Mouse (Mus musculus) heart, postnatal 10 days (tissue): ENCODE results near the gene Braf. TPM values are rescaled to one million over a fixed set of nuclear protein-coding genes. Genes with fewer than 3 reads are reported as not detected.
"Not testable (repeated sequence)": the region's sequence is repeated elsewhere in the genome, so short reads cannot be mapped to it uniquely, and the experiment has no call there.

Source experiments
- DNase-seq, 2 experiments: peaks; one replicate each; pipeline ENCODE4 v3.0.0; 2021
- intact Hi-C: fragments of 180-260 bp; cut with DNase I; formaldehyde crosslinking; loops from one replicate; pipeline ENCODE4 v1.15.1; 2025
- total RNA-seq, 2 experiments: library from RNA; stranded (reverse); gene quantifications; 2 replicates each; pipeline ENCODE4 v1.2.3; 2021

Gene Braf
- total RNA-seq, result 10 to 100 TPM; 19.7 to 24.6 TPM

DNA sequence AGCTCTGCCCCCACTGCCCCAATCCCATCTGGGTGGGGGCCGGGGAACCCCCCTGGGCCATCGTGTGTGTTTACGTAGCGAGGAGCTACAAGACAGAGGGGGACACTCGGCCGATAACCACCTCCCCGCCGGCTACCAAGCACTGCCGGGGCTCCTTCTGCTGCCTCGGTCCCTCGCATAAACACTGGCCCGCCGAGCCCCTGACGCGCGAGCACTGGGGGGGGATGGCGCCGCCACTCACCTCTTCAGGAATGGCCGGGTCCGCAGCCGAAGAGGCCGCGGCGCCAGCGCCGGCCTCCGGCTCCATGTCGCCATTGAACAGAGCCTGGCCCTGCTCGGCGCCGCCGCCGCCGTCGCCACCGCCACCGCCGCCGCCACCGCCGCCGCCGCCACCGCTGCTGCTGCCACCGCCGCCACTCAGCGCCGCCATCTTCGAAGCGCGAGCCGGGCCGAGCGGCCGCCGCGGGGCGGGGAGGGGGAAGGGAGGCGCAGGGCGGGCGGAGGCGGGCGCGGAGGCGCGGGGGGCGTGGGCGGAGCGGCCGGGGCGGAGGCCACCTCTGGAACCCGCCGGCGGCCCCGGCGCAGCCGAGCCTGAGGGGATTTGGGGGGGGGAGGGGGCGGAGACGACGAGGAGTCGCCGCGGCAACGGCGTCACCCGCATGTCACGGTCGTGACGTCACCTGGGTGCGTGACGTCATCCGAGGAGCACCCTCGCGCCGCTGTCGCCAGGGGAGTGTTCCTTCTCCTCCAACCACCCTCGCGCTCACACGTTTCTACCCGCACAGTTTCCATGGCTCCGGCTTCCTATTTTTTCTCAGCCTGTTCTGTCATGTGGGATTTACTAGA lies at the start of gene Braf:
Gene Braf, minus strand, starts transcription at position 598 of the 846 bp plus-strand sequence.
- DNase-seq, result peak; percentile 89 to 92
- intact Hi-C loops, result loop anchor here (2.0 to 5.0 kb wide), 2 partner anchors 48 to 56 kb away; no protein-coding TSS in a partner anchor

DNA sequence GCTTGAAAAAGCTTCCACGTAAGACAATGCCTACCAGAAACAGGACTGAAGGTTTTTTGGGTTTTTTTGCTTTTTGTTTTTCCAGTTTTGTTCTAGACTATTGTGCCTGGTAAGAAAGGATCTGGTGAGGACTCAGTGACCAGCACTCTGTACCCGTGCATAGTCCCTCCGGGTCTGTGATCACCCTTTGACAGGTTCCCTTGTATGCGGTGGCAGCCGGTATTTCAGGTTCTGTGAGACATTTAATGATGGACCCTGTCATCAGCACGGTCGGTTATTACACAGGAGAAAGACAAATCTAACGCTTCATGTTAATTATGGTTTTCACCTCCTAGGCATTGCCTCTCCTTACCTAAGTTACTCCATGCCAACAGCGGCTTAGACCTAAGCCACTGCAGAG lies 49.8 kb upstream of the Braf start:
- intact Hi-C loops, result no loop called here
- DNase-seq, result no peak

DNA sequence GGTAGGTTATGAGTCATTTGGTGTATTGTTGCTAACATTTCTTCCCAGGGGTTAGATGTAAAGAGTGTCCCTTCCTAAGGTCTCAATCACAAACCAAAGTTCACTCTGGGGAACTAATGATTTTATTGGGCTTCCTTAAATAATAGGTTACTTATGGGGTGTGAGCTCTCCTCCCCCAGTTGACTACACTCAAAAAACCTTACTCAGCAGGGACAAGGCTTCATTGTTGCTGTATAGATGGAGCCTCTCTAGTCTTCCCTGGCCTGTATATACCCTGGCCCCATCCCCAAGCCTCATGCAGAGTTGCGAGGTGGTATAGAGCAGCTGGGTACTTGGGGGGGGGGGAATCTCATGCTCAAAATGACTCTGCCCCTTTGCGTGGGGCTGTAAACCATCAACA lies 32.0 kb upstream of the Braf start:
- DNase-seq, result no peak
- intact Hi-C loops, result no loop called here

DNA sequence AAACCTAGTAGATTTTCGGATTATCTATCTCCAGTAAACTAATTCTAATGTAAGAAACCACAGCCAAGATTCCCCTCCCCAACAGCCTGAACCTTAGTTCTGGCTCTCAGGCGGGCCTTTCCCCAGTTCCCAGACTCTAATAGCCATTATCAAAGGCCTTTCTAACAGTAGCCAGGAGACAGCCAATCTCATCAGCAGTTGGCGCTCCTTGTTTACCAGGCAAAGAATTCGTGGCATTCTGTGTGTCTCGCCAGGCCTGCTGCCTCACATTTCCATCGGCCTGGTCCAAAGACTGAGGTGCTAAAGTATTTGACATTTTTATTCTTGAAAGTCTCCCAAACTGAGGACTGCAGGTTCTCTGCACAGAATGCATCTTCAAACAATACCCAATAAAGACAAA lies 24.6 kb upstream of the Braf start:
- intact Hi-C loops, result no loop called here
- DNase-seq, result peak; percentile 51 to 62

DNA sequence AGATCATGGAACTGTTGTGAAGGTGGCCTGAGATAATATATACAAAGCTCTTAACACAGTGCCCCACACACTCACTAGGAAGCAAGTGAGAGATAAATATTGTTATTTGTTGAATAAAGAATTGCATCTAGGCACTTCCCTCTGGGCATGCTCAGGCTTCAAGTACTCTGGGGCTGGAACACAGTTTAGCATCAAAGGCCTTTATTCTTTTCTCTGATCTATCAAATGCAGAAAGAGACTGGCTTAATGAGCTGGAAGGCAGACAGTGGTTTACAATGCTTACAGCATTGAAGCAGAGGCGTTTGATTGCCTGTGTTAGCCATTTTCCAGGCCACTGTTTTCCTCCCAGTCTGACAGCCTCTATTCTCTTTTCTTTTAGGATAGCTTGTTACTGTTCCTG lies 21.8 kb upstream of the Braf start:
- intact Hi-C loops, result no loop called here
- no peak for DNase-seq

DNA sequence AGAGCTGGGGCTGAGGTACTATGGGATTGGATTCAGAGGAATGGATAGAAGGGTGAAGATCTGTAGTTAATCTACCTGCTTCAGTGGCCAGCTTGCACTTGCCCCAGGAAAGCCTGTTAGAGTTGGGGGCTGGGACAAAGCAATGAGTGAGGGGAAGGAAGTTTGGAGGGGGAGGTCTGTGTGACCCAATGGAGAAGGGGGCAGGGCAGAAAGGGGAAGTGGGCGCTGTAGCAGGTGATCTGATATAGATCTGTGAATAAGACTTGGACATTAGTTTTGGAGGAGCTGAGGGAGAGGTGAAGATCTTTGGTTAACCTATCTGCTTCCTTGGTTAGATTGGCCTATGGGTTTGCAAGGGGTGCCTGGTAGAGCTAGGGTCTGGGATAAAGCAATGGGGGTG lies 20.2 kb upstream of the Braf start:
- DNase-seq, result no peak
- intact Hi-C loops, result no loop called here

DNA sequence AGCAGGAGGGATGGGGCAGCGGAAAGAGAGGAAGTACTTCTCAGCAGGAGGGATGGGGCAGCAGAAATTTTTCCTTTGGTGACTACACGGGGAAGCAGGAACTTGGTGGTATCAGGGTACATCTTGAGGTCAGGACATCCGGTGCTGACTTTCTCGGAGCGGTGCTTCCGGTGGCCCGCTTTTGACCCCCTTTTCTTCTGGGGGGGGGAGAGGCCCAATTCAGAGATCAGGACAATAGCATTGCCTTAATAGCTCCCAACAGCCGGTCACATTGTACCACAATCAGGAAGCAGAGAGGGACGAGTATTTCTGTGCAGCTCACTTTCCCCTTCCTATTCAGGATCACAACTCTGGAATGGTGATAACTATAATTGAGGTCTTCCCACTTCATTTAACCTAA lies 14.4 kb upstream of the Braf start:
- intact Hi-C loops, DNase-seq: not testable (repeated sequence)

DNA sequence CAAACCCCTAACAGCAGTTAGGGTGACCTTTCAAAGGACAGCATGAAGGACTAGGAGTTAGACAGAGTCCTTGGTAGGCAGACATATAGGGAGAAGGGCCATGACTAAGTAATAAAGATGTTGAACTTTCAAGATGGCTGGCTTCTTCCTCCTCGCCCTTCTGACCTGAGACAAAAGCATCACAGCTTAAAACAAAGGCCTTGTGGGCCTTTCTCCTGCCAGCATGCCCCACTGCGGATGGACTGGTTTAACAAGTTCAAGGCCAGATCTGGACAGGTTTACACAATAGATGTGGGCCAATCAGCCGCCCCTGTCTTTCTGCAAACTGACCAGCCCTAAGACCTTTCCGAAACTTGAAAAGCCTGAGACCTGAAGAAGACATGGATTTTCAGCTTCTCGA lies 2.8 kb upstream of the Braf start:
- no peak for DNase-seq
- intact Hi-C loops, result no loop called here

DNA sequence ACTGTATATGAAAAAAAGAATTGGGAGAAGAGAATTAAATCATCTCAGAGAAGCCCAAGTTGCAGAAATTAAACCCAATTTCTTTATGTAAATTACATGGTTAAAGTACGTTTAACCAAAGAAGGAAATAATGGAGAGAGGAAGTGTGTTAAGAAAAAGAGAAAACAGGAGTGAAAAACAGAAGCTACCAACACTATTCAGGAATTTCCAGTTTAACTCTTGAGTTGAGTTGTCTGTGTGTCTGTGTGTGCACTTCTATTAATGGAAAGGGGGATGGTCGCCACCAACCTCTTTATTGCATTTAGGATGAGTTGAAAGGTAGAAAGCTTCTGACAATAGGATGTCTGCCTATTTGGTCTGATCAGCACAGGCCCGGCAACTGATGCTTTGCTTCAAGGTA lies 886 bp upstream of the Braf start:
- intact Hi-C loops, result no loop called here
- no peak for DNase-seq

DNA sequence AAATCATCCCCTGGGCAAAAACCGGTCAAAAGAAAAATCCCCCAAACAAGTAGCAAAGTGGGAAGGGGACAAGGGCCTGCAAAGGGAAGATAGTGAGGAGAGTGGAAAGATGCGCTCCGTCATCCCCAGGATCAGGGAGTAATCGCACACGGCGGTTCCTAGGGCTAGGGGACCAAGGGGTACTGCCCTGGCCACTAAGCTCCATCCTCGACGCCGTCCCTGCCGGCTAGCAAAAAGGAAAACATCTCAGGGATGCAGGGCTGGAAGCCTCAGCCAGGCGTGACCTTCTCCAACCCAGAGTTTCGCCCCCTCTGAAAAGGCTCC lies 759 bp downstream of the Braf start:
- intact Hi-C loops, result loop anchor here (2.0 to 5.0 kb wide), 2 partner anchors 47 to 56 kb away; no protein-coding TSS in a partner anchor
- DNase-seq, result no peak

DNA sequence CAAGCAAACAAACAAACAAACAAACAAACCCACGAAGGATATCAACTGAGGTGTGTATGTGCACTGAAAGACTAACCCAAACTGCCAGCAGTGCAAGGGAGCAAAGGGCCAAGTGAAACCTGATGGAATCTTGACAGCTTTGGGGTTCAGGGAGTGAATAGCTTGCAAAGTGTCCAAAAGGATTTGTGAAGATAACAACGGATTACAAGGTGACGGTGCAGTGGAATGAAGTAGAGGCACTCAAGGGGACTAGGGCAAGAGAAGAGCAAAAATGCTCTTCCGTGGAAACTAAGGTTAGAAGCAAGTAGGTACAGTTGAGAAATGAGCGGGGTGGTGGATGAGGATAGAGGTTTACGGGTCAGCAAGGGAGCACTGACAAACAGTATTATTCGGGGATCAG lies 1.2 kb downstream of the Braf start:
- intact Hi-C loops, result loop anchor here (2.0 to 5.0 kb wide), 2 partner anchors 47 to 57 kb away; no protein-coding TSS in a partner anchor
- peak in 1 of 2 experiments; percentile 10 for DNase-seq

DNA sequence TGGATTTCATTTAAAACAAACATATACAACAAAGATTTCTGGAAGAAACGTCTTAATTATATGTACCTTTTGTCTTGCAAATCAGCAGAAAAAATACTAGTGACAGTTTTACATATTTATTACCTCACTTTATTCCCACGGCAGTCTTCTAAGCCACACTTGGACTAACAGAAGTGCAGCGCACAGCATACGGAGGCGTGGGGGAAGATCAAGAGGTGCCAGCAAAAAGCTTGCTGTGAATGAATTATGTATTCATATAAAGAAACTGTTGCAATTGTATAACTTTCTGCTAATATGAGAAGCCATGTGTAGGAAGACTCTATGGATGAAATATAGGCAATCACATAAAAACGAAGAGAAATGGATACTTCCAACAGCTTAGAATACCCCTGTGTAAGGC lies 6.7 kb downstream of the Braf start:
- DNase-seq, result no peak
- intact Hi-C loops, result no loop called here

DNA sequence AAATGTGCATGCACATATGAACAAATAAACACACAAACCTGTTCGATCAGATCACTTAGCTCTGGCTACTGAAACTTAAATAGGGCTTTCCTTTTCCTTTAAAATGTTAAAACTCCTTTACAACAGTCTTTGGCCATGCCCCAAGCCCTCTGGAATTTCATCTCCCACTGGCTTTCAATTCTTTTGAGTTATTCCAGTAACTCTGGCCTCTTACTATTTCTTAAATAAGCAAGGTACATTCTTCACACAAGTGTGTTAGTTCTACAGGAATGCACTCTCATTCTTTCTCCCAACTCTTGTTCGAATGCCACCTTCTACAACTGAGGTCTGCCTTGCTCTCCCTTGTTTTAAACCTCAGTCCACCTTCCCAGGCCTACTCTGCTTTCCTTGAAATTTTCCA lies 8.2 kb downstream of the Braf start:
- DNase-seq, result no peak
- intact Hi-C loops, result no loop called here

DNA sequence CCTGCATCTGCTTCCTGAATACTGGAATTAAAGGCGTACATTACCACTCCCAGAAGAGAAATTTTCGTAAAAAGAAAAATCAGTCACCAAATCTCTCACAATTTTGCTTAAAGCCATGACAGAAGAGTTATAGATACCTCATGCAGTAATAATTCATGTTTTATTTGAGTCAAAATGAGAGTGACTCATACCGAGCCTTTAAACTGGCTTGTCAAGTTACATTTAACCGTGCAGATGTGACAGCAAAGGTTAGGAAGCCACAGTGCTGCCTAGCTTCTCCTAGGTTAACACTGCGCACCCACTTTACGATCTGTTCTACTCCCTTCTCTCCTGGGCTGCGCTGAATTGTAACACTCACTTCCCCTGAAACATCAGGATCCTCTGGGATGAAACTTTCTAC lies 10.9 kb downstream of the Braf start:
- intact Hi-C loops, result no loop called here
- DNase-seq, result no peak

DNA sequence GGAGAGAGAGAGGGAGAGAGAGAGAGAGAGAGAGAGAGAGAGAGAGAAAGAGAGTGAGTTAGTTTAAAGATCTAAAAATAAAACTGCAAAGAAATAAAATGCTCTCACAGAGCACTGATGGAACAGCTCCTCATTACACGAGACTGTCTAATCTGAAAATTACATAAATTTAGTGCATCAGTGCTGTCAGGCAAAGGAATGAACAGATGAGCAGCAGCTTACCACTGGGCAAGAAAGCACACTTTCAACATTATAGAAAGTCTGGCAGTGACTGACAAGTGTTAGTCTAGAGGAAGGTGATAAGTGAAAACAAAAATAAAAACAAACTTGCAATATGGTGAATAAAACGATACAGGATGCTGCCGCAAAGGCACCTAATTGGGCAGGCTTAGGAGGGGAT lies 11.9 kb downstream of the Braf start:
- intact Hi-C loops, result no loop called here
- no peak for DNase-seq

DNA sequence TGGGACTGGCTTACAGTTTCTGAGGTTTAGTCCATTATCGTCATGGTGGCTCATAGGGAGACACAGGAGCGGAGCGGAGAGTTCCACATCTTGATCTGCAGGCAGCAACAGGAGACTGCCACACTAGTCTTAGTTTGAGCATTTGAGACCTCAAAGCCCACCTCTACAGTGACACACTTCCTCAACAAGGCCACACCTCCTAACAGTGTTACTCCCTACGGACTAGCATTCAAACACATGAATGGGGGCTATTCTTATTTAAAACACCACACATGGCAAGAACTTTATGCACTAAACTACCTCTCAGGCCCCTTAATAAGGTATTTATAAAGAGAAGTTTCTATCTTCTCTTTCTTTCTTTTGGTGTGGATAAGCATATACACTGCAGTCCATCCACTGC lies 19.6 kb downstream of the Braf start:
- intact Hi-C loops, result no loop called here

DNA sequence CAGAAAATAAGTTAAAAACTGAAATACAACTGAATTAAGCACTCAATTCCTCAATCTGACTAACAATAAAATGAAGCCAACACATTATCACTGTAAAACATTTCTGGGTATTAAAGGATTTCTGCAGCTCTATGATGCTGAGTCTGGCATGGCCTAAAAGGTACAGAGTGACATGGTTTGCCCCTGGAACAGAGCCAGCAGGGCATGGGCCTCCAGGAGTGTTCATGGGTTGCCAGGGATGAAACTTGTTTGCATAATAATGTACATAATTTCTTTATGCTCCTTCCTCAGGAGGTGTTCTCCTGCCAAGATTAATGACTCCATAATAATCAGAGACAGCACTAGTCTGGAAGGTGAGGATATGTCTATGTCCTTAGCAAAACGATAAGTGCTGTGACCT lies 32.1 kb downstream of the Braf start:
- intact Hi-C loops, result no loop called here

More for the DNA sequence above, 19.6 kb downstream of the Braf start:
- DNase-seq, result no peak

DNA sequence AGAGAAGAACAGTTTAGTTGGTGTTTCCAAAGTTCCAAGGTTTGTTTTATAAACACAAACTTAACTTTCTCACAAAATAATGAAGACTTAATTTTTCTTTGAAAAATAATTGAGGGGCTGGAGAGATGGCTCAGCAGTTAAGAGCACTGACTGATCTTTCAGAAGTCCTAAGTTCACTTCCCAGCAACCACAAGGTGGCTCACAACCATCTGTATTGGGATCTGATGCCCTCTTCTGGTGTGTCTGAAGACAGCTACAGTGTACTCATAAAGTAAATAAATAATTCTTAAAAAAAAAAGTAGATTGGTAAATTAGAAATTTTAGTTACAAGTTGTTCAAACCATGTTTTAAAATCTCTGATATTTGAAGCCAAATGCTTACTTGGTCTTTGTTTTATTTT lies 38.4 kb downstream of the Braf start:
- intact Hi-C loops, DNase-seq: not testable (repeated sequence)

More for the DNA sequence above, 32.1 kb downstream of the Braf start:
- no peak for DNase-seq

DNA sequence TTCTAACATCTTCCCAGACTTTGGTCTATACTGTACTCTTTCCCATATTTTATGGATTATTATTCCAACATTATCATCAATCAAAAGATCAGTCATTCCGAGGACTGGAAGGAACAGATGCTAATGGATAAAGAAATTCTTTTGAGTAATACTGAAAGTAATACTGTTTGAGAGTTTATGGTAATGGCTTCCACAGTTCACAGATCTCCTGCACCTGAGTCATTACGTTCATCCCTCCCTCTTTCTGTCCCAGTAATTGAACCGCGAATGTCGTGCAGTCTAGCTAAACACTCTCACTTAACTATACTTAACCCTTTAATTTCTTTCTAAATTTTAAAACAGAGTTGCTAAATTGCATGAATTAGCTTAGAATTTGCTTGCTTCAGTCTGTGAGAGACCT lies 43.5 kb downstream of the Braf start:
- intact Hi-C loops, result no loop called here
- DNase-seq, result no peak

DNA sequence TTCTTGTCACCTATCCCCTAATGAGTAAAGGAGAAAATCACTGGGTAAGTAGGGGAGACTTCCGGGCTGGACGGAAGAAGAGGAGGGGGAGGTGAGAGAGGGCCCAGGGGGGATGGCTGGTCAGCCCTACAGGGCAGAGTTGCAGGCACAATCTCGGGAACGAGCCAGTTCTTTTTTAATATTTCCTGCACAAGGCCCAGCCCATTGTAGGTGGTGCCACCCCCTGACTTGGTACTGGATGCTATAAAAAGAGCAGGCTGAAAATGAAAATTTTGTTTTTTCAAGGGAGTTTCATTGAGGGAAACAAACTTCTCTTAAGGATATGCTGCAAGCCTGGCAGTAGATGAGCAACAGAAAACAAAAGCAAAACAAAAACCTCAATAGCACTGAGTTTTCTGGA lies 44.7 kb downstream of the Braf start:
- no peak for DNase-seq
- intact Hi-C loops, result no loop called here

DNA sequence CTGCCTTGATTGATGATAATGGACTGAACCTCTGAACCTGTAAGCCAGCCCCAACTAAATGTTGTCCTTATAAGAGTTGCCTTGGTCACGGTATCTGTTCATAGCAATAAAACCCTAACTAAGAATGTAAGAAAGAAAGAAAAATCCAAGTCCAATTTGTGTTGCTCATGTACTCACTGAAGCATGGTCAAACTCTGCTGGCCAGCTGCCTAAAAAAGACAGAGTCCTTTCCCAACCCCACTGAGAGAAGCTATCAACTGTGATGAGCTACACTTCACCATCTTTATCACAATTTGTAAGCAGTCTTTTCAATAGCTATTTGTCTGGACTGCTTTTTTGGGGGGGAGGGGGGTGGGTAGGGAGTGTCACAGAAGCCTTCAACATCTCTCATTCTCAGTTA lies 47.0 kb downstream of the Braf start:
- DNase-seq, result no peak
- intact Hi-C loops, result loop anchor here (5.0 kb wide), 1 partner anchor 44 kb away; no protein-coding TSS in a partner anchor

DNA sequence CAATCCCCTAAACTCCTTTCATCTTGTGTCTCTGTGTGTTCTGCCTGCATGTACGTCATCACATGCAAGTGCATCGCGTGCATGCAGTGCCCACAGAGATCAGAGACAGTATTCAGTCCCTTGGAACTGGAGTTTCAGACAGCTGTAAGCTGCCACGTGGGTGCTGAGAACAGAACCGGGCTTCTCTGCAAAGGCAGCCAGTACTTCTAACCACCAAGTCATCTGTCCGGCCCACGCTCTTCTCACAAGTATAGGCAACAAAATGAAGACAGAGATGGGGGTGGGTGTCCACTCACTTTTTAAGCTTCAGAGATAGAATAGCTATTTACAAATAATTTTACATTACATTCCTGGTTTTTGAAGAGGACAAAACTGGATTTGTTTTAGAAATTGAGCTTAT lies 50.2 kb downstream of the Braf start:
- no peak for DNase-seq
- intact Hi-C loops, result loop anchor here (5.0 kb wide), 1 partner anchor 47 kb away; no protein-coding TSS in a partner anchor

DNA sequence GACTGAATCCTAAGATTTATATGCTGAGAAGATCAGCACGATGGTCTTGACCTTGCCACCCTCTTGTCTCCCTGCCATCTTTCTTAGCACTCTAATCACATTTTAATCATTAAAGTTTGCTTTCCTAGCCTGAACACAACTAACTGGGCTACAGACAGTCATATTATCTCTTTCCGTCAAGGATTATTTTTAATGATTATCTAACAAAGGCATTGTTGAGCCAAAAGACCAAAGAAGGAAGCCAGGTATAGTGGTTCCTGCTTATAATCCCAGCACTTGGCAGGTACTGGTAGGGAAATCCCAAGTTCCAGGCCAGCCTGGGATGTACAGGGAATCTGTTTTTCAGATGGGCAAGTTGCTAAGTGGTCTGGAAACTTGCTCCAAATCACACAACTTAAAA lies 114.0 kb downstream of the Braf start:
- DNase-seq, result no peak
- intact Hi-C loops, result loop anchor here (5.0 kb wide), 1 partner anchor 171 kb away; no protein-coding TSS in a partner anchor
